Mouse (Mus musculus) yolk sac, embryonic 10.5 days (tissue): Measurements from ENCODE around the gene Rnase10.
A peak's percentile ranks its signal among the peaks of the same experiment; 100 is the strongest.
"Not testable (repeated sequence)": the region's sequence is repeated elsewhere in the genome, so short reads cannot be mapped to it uniquely, and the experiment has no call there.

Experiments used
- DNase-seq: peaks from one replicate; pipeline ENCODE4 v3.0.0-alpha.2; 2017; ENCODE audit warnings: low spot score

The Rnase10 gene

DNA sequence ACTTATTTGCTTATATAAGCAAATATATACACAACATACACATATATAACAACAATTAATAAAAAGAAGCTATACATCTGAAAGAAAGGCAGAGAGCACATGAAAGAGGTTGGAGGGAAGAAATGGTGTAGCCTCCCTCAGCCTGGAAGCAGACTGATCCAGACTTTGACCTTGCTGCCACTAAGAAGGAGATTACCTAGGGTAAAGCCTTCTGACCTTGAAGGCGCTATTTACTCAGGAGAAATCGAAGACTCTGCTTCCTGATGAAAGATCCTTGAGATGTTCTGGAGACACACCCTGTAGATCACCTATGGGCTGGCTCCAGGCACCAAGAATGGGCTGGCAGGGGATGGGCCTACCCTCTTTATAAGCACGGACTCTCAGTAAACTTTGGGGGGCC, 7.2 kb downstream of the Rnase10 start:
- not testable (repeated sequence) for DNase-seq

DNA sequence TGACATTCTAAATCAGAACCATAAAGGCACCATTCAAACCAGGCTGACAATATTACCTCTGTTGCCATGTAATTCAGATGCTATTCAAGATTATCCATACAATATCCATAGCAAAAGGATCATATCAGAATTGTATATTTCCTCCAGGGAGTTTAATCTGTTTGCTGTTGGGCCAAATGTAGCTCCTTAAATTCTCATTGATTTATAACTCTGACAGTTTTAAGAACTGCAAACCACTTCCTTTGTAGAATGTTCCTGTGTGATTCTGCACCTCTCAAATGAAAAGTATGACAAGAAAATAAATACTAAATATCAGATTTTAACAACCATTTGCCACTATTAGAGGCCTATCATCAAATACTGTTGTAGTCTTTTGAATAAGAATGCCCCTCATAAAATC, 8.2 kb downstream of the Rnase10 start:
- DNase-seq, result no peak

DNA sequence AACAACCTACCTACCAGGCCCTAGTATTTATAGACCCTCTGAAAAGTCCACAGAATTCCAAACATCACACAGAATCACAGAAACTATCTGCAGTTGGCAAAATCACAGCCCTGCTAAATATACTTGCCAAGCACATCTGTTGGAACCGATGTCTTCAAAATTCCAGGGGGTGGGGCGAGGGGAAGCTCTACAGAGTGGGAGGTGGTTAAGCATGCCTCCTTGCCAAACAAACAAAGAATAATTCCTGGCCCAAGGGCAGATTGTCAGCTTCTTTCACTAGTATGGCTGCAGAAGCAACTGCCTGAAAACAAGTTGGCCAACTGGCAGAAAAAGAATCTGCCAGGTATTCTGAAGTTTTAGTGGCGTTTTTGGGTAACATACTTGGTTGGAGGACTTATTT, 9.7 kb downstream of the Rnase10 start:
- no peak for DNase-seq

DNA sequence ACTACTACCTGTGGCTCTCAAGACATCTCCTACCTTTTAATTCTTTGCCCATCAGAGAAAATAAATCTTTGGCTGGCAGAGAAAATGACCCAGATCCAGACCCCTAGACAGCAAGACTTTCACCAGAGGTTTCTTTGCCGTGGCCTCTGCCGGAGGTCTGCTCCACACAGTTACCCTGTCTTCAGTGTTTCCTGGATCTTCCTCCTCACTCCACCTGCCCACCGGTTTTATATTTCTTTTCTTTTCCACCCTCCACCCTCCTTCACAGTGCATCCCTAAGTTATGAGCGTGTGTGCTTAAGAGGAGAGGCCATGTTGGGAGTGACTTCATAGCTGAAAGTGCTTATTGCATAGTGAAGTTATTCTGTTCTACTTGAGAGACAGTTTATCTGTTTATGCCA, 15.9 kb downstream of the Rnase10 start:
- no peak for DNase-seq

DNA sequence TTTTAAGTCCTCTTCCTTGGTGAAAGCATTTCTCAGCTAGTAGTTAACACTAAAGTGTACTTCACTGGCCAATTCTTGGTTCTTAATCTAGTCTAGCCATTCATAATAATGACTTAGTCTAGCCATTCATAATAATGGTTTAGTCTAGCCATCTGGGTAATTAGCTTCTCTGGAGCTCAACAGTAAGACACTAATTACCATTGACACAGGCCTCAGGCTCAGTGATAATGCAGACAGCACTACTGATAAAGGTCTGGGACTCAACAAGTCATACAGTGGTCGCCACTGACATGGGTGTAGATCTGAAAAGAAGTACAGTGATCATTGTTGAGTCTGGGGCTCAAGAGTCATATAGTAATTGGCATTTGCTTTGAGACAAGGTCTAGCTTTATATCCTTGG, 17.3 kb downstream of the Rnase10 start:
- no peak for DNase-seq

DNA sequence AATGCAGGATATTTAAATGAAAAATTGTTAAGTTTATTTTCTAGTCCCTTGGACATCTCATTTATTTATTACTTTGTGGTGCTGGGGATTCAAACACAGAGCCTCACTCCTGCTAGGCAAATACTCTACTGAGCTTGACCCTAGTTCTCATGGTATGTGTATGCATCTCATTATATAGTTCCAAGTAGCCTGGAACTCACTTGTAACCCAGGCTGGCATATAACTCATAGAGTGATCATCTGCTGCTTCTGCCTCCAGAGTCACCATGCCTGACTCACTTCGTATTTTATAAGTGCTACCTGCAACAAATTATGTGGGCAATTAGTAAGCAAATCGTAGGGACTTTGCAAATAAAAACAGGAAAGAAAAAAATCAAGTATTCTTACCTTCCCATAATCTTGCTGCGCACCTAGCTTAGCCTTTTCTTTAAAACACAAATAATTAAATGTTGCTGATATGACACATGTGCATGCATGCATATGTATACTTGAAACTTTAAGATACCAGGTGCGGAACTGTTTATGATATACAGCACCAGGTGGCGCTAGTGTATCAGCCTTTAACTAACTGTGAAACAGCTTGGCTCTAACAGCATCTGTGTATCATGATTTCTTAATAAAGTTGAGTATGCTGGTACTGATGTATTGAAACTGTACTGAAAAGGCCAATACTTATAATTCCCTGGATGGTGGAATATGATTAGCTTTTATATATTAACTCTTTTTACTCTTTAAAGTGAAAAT, 19.0 kb downstream of the Rnase10 start:
- DNase-seq, result peak; percentile 36

DNA sequence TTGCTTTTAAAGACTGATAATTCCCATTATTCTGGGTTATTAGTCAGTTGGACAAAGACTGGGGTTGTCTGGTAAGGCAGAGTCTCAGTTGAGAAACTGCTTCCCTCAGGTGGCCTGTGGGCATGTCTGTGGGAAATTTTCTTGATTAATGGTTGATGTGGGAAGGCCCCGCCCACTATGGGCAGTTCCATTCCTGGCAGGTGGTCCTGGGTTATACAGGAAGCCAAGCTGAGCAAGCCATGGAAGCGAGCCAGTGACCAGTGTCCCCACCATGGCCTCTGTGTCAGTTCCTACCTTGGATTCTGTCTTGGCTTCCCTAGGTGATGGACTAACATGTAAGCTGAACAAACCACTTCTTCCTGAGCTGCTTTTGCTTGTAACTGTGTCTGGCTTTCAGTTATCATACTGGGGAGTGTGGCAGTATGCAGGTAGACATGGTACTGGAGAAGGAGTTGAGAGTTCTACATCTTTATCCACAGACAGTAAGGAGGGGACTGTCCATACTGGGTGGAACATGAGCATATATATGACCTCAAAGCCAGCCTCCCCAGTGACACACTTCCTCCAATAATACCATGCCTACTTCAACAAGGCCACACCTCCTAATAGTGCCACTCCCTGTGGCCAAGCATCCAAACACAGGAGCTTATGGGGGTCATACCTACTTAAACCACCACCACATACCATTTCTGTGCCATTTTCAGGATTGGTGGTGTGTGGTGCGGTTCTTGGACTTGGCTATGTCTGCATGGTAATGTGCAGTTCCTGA, 20.0 kb downstream of the Rnase10 start:
- no peak for DNase-seq

DNA sequence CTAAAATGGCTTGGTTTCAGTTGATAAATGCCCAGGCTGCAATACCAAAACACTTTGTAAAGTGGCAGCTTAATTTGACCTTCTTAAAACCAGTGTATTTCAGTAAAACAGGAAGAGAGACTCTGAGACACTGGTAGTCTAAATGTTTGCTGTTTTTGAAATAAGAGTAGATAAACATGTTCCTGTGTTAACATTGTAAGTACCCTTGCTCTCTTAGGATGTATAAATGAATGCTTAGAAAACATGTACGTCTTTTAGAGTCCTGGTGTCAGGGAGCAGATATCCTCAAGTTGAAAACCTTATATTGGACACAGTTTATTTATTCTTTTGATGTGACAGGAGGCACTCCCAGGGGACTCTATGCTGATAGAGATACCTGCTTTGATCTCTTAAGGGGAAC, 27.7 kb downstream of the Rnase10 start:
- no peak for DNase-seq

DNA sequence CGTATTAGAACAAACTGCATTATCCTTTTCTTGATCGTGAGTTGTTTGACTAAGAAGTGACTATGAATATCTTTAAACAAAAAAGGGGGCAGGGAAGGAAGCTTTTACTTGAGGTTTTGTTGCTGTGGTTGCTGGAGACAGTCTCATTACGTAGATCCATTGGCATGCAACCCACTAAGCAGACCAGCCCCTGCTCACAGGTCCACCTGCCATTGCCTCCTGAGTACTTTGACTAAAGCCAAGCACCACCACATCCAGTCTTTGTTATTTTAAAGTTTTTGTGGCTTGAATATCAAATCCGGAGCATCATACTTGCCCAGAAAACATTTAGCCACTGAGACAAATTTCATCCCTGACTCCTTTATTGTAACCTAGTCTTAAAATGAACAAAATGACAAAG, 28.7 kb downstream of the Rnase10 start:
- no peak for DNase-seq

DNA sequence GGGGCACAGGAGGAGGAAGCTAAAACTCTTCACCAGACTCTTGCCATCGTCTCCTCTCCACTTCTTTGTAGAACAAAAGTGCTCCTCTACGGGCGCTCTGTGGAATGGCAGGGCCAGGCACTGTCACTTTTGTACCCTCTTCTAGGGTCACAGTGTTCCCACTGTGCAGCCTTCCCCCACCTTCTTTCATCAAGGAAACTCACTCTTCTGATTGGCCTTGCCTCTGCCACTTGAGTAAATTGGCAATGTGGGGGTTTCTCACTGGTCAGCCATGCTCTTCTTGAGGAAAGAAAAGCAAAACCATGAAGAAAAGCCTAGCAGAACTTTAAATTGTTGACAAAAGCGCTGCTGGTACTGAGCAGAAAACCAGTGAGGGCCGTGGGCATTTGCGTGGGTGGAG, 34.2 kb downstream of the Rnase10 start, which contains the start of gene Rnase9:
TSS of gene Rnase9 (minus strand) at position 101 of the 400 bp plus-strand sequence.
- DNase-seq, result no peak

DNA sequence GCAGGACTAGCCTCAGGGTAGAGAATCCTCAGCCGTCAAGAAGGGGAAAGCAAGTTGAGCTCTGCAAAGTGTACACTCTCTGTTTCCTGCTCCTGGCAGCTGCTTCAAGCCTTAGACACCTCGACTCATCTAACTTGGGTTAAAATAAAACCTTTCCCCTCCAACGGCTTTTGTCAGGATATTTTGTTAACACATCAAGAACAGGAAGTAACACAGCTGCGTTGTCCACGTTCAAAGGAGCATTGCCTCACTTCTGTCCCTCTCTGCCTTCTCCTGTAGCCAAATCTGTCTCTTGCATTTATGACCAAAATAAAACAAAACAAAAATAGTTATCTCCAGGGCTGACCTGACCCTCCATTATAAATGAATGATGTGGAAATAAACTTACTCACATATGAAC, 40.3 kb downstream of the Rnase10 start:
- no peak for DNase-seq

DNA sequence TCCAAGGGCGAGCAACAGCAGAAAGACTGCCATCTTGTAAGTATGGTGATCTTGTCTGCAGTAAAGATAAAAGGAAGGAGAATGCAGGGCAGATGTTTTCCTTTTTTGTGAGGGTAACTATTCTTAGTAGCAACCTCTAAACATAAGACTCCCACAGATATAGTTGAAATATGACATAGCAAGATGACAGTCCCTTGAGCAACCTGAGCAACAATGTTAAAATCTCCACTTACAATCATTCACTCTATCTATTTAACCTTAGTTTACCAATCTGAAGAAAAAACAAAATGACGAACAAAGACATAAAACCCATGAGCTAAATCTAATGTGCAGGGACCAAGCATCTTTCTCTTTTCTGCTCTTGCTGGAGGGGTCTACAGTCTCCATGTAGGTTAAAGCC, 42.5 kb downstream of the Rnase10 start, which contains the start of gene Rnase11:
TSS of gene Rnase11 (minus strand) at position 101 of the 400 bp plus-strand sequence.
- DNase-seq, result no peak

DNA sequence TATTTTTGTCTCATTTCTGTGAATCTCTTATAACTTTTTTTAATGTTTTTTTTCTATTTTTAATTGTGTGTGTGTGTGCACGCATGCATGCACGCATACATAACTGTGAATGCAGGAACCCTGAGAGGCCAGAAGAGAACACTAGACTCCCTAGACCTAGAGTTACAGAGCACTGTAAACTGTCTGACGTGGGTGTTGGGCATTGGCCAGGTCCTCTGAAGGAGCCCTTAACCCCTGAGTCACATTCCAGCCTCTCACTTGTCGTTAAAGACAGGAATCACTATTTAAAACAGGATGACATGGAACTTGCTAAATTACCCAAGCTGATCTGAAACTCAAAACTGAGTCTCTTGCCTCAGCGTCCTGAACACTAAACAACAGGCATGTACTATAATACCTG, 44.4 kb downstream of the Rnase10 start:
- DNase-seq, result no peak

DNA sequence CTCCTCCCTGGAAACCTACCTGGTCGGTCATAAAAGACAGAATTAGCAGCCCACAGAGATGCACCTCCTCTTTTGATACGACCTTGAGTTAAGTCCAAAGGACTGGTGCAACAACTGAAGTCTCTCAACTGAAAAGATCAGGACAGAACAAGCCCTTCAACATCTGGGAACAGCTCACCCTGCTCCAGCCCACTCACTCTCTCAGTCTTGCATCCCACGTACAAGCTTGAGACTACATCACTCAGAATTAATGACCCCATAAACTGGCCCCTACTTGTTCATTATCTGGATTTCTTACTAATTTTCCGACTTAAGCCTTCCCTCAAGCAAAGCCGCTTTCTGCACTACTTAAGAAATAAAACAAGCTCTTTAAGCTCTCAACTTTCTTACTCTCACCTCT, 45.6 kb downstream of the Rnase10 start:
- DNase-seq, result no peak

DNA sequence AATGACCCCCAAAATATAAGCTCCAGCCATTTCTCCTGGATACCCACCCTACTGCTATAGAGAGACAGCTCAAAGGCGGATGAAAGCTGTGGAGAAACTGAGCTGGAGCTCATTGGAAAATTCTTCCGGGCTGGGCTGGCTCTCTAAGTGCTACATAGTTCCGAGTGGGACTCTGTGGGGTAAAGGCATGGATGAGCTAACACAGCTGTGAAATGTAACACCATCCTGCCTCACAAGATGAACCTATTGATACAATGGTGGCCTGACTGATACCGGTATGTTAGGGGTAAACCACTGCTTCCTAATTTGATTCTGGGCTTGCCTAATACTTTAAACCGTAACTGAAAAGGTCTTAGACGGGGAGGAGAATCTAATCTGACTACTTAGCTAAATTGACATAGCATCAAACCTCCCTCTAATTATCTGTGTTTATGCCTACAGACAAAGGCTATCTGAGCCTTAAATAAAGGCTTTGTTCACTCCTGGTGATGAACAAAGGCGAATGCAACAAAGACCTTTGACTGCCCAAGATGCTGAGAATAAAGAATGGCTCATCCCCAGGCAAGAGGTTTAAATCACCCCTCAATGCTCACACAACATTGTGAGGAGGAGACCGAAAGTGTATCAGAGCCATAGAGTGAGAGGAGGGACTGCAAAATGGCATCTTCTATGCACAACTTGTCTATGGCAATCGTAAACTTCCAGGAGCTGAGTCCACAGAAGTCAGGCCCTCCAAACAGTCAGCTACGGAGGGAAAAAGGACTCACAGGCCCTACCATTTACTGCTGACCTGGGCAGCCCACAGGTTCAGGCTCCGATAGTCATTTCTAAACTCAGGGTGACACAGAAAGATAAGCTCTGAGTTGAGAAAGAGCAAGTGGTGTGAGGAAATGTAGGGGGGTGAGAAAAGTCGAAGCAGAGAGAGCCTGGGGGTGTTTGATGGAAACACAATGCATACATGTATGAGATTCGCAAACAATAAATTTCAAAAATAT, 47.0 kb downstream of the Rnase10 start:
- DNase-seq, result no peak

DNA sequence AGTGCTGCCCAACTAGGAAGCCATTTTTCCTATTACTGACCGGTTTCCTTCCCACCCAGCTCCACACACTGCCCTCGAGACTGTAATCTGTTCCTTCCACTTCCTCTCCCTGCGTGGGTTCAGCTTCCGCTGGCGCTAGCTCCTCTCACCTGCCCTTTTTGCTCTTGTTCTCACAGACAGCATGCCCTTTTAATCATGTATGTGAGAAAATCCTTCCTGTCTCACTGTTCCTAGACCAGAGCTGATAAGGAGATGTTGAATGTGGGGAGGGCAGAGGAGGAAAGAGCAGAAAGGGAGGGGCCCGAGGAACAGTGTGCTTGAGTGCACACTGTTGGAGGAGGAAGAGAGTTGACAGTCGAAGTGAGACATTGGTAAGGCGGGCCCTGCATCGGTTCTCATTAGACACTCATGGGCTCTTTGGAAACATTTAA, 49.9 kb downstream of the Rnase10 start, which contains the start of gene Rnase12:
TSS of gene Rnase12 (minus strand) at position 261 of the 431 bp plus-strand sequence.
- DNase-seq, result no peak
